Mouse (Mus musculus) T-cell, adult 66 days (primary cell): Measurements from ENCODE around the gene Tas2r136. TPM values are rescaled to one million over a fixed set of nuclear protein-coding genes. Genes with fewer than 3 reads are reported as not detected.

ENCODE experiments used
- total RNA-seq, 2 experiments: library from RNA; stranded (reverse); gene quantifications; 3 replicates in 1 of 2; 4 replicates in 1 of 2; pipeline ENCODE4 v1.2.4; 2023

Gene Tas2r136
- total RNA-seq: not detected

GRCm38 (mm10) chr6:132778062-132778461, at the start of gene Tas2r136:
TSS of gene Tas2r136 (minus strand) at chr6:132778162.

GRCm38 (mm10) chr6:132802518-132802917, 24.6 kb upstream of the Tas2r136 start, which contains the start of gene Tas2r117:
TSS of gene Tas2r117 (plus strand) at chr6:132802818.

GRCm38 (mm10) chr6:132761831-132762230, 16.1 kb downstream of the Tas2r136 start, which contains the start of gene Tas2r102:
TSS of gene Tas2r102 (plus strand) at chr6:132762131.

GRCm38 (mm10) chr6:132754430-132754829, 23.5 kb downstream of the Tas2r136 start, which contains the start of gene Tas2r124:
TSS of gene Tas2r124 (plus strand) at chr6:132754730.

GRCm38 (mm10) chr6:132737935-132738334, 40.0 kb downstream of the Tas2r136 start, which contains the start of gene Tas2r115:
TSS of gene Tas2r115 (minus strand) at chr6:132738035.

Other genes with a start within 250 kb of the Tas2r136 start
- gene Prh1, start 208.4 kb downstream of the Tas2r136 start, total RNA-seq: not detected
- not detected for gene Prp2, start 182.2 kb downstream of the Tas2r136 start, total RNA-seq
- gene A630073D07Rik, start 126.6 kb downstream of the Tas2r136 start, total RNA-seq: not detected
- not detected for gene Tas2r120, start 121.2 kb downstream of the Tas2r136 start, total RNA-seq
- gene Tas2r121, start 77.2 kb downstream of the Tas2r136 start, total RNA-seq: not detected
- not detected for gene Tas2r122, start 66.2 kb downstream of the Tas2r136 start, total RNA-seq
- gene Tas2r115, start 40.1 kb downstream of the Tas2r136 start, total RNA-seq: not detected
- gene Tas2r124, start 23.4 kb downstream of the Tas2r136 start, total RNA-seq: not detected
- gene Tas2r102, start 16.0 kb downstream of the Tas2r136 start, total RNA-seq: not detected
- gene Tas2r117, start 24.7 kb upstream of the Tas2r136 start, total RNA-seq: not detected
- not detected for gene Tas2r123, start 69.0 kb upstream of the Tas2r136 start, total RNA-seq
- not detected for gene Tas2r116, start 77.3 kb upstream of the Tas2r136 start, total RNA-seq
- not detected for gene Tas2r110, start 89.8 kb upstream of the Tas2r136 start, total RNA-seq
- not detected for gene Tas2r113, start 114.8 kb upstream of the Tas2r136 start, total RNA-seq
- not detected for gene Tas2r125, start 131.5 kb upstream of the Tas2r136 start, total RNA-seq
- gene Tas2r129, start 172.9 kb upstream of the Tas2r136 start, total RNA-seq: not detected
- gene Tas2r131, start 179.8 kb upstream of the Tas2r136 start, total RNA-seq: not detected
- not detected for gene Tas2r109, start 202.8 kb upstream of the Tas2r136 start, total RNA-seq